Mouse (Mus musculus): Measurements from ENCODE around the gene Cmtm7.

The Cmtm7 gene

GRCm38 (mm10) chr9:114796473-114797050 lies 14.9 kb upstream of the Cmtm7 start:
- DNase-seq (ENCODE audit: low spot score) = no peak

GRCm38 (mm10) chr9:114794491-114794890 lies 12.8 kb upstream of the Cmtm7 start:
- DNase-seq (ENCODE audit: low spot score) = no peak

- no peak for DNase-seq (ENCODE audit: low spot score)
These were observed 12.2 kb upstream of the Cmtm7 start for GRCm38 (mm10) chr9:114793764-114794295.

GRCm38 (mm10) chr9:114789989-114790388 lies 8.3 kb upstream of the Cmtm7 start:
- DNase-seq (ENCODE audit: low spot score) = no peak

GRCm38 (mm10) chr9:114789557-114789956 lies 7.9 kb upstream of the Cmtm7 start:
- DNase-seq (ENCODE audit: low spot score) = no peak

GRCm38 (mm10) chr9:114788697-114789096 lies 7.0 kb upstream of the Cmtm7 start:
- DNase-seq (ENCODE audit: low spot score) = no peak

- DNase-seq (ENCODE audit: low spot score) = no peak
These were observed 6.1 kb upstream of the Cmtm7 start for GRCm38 (mm10) chr9:114787716-114788115.

GRCm38 (mm10) chr9:114787134-114787533 lies 5.5 kb upstream of the Cmtm7 start:
- DNase-seq (ENCODE audit: low spot score) = no peak

GRCm38 (mm10) chr9:114785432-114786125 lies 3.9 kb upstream of the Cmtm7 start:
- no peak for DNase-seq (ENCODE audit: low spot score)

- peak; percentile 15 for DNase-seq (ENCODE audit: low spot score)
These were observed 720 bp downstream of the Cmtm7 start for GRCm38 (mm10) chr9:114780746-114781525.

- DNase-seq (ENCODE audit: low spot score) = no peak
These were observed 1.5 kb downstream of the Cmtm7 start for GRCm38 (mm10) chr9:114779984-114780745.

- DNase-seq (ENCODE audit: low spot score) = no peak
These were observed 2.8 kb downstream of the Cmtm7 start for GRCm38 (mm10) chr9:114778877-114779276.

- DNase-seq (ENCODE audit: low spot score) = no peak
These were observed 3.6 kb downstream of the Cmtm7 start for GRCm38 (mm10) chr9:114778047-114778390.

GRCm38 (mm10) chr9:114777178-114778046 lies 4.2 kb downstream of the Cmtm7 start:
- DNase-seq (ENCODE audit: low spot score) = no peak

GRCm38 (mm10) chr9:114776361-114776760 lies 5.3 kb downstream of the Cmtm7 start:
- no peak for DNase-seq (ENCODE audit: low spot score)

GRCm38 (mm10) chr9:114775272-114775671 lies 6.4 kb downstream of the Cmtm7 start:
- no peak for DNase-seq (ENCODE audit: low spot score)

- no peak for DNase-seq (ENCODE audit: low spot score)
These were observed 7.0 kb downstream of the Cmtm7 start for GRCm38 (mm10) chr9:114774629-114775028.

- no peak for DNase-seq (ENCODE audit: low spot score)
These were observed 10.1 kb downstream of the Cmtm7 start for GRCm38 (mm10) chr9:114771565-114771964.

GRCm38 (mm10) chr9:114770224-114770623 lies 11.4 kb downstream of the Cmtm7 start:
- DNase-seq (ENCODE audit: low spot score) = no peak

- DNase-seq (ENCODE audit: low spot score) = no peak
These were observed 13.6 kb downstream of the Cmtm7 start for GRCm38 (mm10) chr9:114768066-114768465.

GRCm38 (mm10) chr9:114767507-114767906 lies 14.1 kb downstream of the Cmtm7 start:
- no peak for DNase-seq (ENCODE audit: low spot score)
